Mouse (Mus musculus): ENCODE data around the gene Trcg1. TPM values are rescaled to one million over a fixed set of nuclear protein-coding genes. Genes with fewer than 3 reads are reported as not detected.

Trcg1 gene
- total and polyA plus RNA-seq, 3 experiments, result not detected

DNA sequence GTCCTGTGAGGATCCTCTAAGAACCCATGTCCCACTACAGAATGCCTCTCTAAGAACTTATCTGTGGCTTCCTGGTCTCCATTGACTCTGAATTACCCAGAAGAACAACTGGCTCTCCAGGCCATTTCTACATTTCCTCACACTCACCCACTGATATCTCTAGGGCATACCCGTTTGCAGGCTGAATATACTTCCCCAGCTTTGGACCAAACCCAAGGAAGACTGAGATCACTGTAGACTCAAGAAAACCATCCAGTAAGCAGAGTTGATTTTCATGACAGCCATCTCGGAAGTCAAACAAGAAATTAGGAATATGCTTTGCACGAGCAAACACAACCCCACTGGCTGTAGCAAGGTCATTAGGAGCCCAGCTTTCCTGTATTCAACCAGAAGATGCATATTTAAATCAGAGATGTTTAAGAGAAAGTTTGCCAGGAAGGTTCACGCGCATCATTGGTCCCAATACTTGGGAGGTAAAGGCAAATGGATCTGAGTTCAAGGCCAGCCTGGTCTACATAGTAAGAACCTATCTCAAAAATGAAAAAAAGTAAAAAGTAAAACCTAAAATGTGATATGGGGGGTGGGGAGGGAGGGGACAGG lies 3.9 kb upstream of the Trcg1 start:
- DNase-seq, result no peak

DNA sequence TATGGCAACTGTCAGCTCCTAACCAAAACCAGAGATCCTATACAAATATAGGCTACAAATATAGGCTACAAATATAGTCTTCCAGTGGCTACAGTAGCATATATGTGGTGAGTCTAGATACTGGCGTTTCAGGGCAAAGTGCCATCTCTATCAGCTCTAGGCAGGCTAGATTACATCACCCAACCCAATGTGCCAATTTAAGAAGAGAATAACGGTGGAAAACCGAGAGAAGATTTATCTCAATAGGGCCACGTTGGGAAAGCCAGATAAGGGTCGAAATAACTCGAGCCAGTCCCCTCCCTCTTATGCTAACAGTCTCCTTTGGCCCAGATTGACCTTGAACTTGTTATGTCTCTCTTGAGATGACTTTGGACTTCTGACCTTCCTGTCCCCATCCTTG lies 3.2 kb upstream of the Trcg1 start:
- no peak for DNase-seq

DNA sequence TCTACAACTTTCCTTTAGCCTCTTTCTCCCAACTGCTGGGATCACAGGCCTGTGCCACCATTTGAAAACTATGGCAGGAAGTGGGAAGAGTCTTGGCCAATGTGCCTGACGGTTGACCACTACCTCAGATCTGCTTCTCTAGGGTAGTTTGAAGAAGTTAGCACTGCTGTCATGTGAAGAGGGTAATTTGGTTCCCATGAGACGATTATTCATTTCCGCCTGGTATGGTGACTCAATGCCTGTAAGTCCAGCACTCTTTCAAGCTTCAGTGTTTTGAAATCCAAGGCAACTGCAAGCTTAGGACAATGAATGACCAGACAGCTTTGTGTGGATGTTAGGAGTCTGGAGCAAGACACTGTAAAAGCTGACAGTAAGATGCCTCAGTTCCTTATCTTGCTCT lies 2.6 kb upstream of the Trcg1 start:
- DNase-seq, result no peak

DNA sequence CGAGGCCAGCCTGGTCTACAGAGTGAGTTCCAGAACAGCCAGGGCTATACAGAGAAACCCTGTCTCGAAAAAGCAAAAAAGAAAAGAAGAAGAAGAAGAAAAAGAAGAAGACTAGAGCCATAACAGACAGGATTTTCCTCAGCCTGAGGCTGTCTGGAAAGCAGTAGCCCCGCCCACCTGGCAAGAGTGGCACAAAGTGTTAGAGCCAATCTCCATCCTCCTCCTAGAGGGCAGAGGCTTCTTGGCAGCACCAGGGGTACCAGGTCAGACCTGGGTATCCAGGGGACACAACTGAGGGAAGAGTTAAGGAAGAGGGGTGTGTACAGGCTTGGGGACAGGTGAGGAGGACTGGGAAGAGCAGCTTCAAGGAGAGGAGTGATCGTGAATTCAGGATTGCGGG lies 1.3 kb downstream of the Trcg1 start:
- DNase-seq, result no peak

DNA sequence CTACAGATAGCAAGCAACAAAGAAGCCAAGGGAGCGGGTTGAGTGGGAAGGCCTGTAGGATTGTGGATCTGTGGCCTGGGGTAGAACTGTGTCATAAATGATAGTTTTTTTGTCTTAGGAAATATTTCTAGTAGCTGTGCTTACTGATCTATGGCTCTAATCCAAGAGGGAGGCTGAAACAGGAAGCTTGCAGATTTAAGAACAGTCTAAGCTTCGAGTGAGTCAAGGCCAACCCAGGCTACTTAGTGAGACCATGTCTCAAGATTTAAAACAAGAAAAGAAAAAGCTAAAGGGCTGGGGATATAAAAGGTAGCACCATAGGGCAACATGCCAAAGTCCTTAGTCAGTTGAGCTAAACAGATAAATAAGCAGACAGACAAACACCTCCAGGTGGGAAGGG lies 1.9 kb downstream of the Trcg1 start:
- no peak for DNase-seq

DNA sequence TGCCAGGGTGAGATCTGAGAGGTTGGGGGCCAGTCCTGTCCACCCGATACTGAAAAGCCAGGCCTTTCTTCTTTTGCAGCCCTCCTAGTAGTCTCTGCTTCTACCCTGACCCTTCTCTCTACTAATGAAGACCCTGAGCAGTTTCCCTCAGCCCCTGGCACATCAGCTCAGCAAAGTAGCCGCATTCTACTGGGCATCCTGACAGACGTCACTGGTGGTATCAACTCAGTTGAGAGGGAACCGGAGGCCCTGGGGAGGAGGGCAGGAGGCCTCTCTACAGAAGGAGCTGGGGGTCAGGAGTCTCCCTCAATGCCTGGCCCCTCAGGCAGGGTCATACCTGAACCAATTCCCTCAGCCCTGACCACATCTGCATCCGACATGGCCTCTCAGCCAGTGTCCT lies 4.8 kb downstream of the Trcg1 start:
- no peak for DNase-seq

DNA sequence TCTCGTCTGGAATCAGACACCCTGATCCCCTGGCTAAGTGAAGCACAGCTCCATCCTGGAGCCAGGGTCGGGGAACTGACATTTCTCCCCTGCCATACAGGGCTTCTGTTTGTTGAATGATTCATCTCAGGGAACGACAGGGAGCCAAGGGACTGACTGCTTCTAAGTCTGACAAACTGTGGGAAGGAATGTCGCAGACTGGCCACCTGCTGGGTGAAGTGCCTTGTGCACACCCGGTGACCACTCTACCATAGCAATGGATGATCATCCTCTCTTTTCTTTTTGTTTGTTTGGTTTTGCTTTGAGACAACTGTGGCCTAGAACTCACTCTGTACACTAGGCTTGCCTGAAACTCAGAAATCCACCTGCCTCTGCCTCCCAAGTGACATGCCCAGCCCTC lies 6.6 kb downstream of the Trcg1 start:
- DNase-seq, result no peak

DNA sequence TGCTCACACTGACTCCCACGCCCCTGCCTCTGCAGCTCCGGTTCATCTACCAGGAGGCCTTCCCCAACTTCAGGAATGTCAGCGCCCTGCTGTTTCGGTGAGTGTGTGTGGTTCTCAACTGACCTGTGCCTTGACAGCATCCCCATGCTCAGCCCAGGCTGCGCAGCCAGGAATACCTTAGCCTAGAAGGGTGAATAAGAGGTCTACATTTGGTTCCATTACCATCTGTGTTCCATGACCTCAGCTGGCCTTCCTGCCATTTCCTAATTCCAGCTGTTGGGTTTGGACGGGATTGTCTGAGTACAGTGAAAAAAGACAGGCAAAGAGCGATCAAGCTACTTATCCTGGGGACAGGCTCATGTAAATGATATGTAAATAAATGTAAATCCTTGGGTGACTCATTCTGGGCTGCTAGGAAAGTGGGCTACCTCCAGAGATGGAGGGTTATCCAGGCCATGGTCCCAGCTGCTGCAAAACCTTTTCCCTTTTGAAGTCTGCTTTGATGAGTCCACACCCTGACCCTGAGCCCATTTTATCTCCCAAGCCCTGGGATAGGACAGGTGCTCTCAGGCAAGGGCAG lies 7.8 kb downstream of the Trcg1 start:
- no peak for DNase-seq

DNA sequence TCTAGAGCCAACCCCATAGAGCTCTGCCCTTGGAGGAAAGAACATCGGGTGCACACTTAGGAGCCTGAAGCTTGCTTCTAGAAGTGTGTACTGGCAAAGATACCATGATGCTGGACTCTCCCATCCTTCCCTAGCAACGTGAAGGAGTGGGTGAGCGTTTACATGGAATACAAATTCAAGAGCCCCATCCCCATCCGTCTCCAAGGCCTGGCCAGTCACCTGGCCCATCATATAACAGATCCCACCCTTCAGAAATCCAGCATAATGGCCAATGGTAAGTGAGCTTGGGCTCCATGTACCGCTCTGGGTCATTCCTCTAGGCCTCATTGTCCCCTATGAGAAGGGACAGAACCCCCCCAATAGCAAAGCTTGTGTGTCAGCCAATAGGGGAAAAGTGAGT lies 10.1 kb downstream of the Trcg1 start:
- no peak for DNase-seq

DNA sequence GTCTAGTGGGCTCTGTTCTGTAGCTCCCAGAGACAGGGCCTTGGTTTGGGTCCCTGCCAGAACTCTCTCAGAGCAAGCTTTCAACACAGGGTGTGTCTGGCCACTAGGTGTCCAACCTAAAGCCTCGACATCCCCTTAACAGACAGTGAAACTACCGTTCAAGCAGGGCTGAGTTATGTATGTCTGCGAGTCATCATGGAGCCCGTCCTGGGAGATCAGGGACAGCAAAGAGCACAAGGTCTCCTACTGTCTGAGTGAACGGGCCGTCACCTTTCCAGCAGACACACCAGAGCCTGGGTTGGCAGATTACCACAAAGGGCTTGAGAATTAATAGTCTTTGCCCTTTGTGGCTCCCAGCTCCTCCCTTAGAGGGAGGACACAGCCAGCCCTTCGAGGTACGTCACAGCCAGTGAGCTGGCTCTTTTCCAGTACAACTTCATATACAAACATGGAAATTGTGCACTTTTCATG lies 10.9 kb downstream of the Trcg1 start:
- no peak for DNase-seq

DNA sequence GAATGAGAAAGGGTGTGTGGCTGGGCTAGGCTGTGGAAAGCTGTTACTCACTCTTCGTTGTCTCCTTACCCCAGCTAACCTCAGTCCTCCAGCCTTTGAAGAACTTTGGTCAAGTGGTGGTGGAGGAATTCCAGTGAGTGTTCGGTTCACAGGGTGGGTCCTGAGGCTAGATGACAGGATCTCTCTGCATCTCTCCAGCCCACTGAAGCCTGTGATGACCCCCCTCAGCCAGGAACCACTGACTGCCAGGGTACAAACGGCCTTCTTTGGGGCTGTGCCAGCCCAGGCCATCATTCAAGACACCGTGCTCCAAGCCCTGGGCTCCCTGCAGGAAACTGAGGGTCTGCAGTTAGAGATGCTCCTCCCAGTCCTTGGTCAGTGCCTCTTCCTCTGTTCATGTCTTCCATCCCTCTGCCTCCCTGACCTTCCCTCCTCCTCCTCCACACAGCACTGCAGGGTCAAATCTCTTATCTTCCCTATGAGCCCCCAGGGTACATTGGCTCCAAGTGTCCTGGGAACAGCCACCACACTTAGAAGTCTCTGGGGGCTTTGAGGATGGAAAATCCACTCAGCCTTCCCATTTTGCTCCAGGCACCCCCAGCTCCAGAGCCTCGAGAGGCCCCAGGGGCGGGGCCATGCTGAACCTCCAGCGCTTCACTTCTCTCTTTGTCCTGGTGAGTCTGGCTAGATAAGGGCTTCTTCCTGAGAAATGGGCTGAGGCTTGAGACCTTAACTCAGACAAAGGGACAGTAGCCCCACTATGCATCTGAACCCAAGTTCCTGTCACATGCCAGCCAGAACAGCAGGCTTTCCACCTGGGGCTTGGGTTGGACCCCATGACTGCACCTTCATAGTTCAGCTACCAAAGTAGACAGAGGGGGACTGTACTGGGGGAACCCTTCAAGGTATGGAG lies 11.9 kb downstream of the Trcg1 start:
- no peak for DNase-seq

DNA sequence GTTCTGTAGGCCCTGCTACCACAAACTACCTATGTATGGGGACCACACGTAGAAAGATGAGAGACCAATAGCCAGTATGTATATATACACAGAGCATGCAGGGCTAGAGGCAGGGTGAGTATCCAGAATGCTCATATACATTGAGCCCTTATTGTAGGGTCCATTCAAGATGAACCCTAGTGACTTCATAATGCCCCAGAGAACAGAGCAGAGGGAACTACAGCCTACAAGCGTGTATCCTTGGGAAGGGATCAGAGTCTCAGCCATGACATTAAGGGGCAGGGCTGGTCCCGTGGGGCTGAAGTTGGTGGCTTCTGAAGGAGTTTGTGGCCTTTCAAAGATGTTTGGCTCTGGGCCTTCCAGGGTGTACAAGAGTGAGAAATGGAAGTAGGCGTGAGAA lies 13.7 kb downstream of the Trcg1 start:
- DNase-seq, result no peak

DNA sequence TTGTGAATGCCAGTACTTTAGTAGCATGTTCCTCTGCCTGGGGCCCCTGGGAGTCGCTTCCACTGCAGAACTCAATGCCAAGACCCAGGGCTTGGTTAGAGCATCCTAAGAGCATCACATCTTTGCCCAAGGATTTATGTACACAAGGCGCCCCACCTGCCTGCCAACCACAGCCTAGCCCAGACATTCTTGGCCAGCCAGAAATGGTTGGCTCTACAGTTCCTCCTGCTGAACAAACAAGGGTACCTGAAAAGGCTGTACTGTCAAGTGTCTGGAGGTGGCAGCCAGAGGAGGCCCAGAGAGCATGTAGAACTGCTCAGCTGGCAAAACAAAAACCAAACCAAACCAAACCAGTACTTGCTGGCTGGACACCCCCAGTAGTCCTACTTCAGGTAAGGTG lies 14.8 kb downstream of the Trcg1 start:
- DNase-seq, result no peak

DNA sequence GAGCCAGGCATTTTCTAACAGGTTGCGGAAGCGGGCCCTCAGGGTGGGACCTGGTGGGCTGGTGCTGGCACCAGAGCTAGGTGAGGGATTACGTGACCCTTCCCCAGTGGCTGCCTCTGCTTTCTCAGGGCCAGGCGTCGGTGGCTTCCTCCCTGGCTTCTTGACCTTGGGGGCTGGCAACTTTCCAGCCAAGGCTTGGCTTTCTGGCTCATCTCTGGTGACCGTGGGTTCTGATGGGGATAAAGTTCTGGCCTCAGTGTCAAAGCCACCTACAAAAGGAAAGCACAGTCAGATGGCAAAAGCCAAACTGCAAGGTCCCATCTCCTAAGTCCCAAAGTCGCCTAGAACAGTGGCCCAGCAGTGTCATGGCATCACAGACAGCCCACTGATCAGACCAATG lies 17.7 kb downstream of the Trcg1 start:
- DNase-seq, result no peak

DNA sequence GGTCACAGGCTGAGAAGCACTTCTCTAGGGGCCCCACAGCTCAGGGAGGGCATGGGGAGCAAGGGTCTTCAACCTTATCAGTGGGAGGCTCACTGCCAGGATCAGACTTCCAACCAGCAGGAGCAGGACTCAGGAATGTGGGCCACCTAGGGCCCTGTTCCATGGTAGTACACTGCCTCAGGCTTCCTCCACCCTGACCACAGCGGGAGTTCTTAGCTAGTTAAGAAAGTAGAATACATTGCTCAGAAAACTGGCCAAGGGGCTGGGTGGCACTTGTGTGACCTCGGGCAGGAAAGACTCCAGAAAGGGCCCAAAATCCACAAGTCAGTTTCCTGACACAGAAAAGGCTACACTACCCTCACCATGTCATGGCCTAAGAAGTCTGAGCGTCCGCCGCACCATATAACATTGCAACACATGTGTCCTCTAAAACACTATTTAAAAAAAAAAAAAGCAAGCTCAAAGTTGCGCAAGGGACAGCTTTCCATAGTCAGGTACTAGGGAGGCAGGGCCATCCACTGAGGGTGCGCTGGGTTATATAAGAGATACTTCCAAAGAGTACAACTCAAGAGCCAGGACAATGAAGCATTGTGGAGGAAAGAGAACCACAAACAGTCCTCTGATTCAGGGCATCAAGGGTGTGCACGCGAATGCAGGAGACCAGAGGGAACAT lies 18.6 kb downstream of the Trcg1 start:
- no peak for DNase-seq

DNA sequence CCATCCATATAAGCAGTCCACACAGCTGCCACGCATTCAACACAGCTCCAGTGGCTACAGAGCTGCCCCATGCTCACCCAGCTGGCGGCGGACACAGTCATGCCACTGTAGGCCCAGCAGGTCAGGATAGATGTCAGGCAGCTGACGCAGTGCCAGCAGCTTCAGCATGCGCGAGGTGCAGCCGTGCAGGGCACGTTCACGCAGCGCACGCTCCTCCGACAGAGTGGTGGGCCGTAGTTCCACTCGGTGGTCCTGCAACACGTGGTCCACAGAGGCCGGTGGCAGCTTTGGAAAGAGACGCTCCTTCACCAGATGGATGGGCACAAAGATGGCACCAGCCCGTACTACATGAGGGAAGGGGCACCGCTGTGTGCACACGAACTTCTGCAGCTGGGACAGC lies 20.0 kb downstream of the Trcg1 start:
- no peak for DNase-seq

DNA sequence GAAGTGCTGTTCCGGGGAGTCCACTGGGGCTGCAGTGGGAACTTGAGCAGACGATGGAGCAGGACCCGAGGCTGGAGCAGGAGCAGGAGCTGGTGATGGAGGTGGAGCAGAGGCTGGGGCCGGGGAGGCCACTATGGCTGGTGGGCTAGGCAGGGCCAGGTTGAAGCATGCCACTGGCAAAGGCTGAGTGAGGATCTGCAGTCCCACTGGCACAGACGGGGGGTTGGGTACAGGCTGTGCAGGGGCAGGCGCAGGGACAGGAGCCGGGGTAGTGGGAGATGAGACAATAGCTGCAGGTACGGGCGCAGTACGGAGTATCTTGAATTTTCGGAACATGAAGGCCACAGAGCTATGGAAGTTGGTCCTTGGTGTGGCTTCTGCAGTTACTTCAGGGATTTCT lies 20.5 kb downstream of the Trcg1 start:
- no peak for DNase-seq

DNA sequence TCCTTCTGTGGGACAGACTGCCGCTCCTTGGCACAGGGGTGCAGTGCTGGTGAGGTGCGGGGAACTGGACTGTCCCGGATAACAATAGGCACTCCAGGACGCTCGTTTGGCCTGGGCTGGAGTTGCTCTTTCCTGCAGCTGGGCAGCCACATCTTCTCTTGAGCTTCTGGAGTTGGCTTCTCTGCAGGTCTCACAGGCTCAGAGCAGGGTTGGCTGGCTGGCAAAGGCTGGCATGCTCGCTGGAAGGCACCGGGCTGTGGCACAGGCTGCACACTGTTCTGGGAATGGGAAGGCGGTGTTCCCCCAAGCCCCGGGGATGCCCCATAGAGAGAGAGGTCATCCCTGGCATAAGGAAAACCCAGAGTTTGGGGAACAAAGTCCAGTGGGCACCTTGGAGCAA lies 21.3 kb downstream of the Trcg1 start:
- DNase-seq, result no peak

DNA sequence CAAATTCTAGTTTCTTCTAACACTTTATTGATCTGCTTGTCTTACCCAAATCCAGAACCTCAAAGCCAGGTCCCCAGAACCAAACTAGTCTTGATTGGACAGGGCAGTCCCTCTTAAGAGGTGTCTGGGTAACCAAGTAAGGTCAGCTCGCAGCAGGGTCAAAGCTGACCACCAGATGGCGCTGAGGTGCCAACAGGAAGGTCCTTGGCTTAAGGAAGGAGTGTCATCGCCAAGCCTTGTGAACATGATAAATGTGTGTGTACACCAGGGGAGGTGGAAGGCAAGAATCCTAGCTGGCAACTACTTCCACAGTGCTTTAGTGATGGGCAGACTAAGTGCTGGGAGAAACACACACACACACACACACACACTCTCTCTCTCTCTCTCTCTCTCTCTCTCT lies 23.4 kb downstream of the Trcg1 start:
- DNase-seq, result peak; percentile 93

DNA sequence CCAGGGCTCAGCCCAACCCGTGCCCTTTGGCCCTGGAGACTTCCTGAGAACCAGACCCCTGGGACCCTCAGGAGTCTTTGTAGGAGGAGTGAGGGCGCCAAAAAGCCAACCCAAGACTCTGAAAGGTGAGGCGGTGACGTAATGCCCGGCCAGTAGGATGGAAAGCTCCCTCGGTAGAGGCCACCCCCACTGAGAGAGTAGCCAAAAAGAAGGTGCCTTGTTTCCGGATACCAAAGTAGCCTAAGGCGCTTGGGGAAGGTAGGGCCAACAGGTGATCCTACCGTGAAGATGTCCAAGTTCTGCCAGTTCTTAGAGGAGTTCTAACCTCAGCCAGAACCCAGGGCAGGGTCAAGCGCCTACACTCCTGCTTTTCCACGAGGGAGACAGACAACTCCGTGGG lies 24.6 kb downstream of the Trcg1 start:
- DNase-seq, result no peak

DNA sequence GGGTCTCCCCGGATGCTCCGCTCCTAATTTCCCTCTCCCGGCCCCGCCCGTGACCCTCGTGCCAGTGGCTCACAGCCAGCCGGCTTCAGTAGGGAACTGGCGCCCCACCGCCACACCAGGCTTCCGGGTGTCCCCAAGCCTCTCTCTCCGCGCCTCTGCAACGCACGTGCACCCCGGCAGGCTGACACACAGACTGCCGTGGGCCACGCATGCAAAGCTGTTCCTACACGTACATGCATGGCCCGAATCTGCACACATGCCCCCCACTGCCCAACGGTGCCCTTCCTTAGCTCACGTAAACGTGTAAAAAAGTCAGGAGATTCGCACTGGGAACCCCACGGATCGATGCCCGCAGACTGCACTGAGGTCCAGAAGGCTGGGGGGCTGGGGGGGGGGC lies 25.2 kb downstream of the Trcg1 start:
- peak; percentile 72 for DNase-seq

DNA sequence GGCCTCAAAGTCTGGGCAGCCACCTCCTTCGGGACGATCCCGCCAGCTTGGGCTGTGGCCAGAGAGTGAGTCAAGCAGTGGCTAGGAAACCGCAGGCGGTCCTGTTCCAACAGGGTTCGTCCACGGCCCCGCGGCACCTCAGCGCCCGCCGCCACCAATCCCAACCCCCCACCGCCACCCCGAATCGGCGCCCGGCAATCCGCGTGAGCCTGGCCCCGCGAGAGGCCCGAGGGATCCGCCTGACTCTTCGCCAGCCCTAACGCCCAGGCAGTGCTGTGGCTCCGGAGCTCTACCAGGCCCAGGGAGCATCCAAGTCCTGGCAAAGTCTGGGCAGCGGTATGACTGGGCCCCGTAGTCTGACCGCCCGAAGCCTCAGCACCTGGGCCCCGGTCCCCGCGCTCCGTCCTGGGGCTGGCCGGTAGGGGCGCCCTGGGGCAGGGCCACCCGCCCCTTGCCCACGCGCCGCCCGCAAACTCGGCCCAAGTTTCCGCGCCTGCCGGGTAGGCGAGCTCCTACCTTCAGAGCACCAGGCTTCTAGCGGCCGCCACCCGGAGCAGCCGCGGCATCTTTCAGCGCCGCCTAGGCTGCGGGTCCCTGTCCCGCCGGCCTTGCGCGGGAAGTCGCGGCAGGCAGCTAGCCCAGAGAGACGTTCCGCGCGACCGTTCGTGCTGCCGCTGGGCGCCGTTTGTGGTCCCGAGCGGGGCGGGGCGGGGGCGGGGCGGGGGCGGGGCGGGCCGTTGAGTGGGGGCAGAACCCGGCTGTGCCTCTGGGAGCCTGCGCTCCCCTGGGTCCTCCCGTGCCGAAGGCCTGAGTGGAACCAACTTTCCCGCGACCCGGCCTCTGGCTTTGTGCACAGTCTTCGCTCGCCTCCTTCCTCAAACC lies 25.8 kb downstream of the Trcg1 start, which contains the start of gene 1700017B05Rik:
TSS of gene 1700017B05Rik (minus strand) at position 700 of the 882 bp plus-strand sequence.
- peak; percentile 90 for DNase-seq
